Mouse (Mus musculus) embryo, embryonic 10 days (tissue): ENCODE measurements around the gene Psmb3.
A peak's percentile ranks its signal among the peaks of the same experiment; 100 is the strongest.

Experiments used
- DNase-seq: peaks from one replicate; pipeline ENCODE4 v3.0.0-alpha.2; 2015; ENCODE audit warnings: low spot score

Psmb3 gene

DNA sequence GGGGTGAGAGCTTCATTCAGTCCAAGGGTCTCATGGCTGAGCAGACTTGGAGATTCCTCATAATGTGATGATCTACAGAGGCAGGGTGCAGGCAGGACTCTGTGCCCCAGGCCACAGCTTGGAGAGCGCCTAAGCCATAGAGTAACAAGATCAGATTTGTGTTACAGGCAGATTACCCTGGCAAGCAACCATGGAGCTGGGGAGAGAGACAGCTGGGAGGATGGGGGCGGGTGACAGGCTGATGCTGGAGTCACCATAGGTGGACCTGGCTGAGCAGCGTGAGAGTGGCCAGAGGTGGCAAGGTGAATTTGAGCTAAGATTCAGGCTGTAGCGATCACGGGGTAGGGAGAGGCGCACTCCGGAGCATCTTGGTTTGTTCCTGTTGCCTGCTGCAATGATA is 35.0 kb upstream of the Psmb3 start:
- DNase-seq: no peak

DNA sequence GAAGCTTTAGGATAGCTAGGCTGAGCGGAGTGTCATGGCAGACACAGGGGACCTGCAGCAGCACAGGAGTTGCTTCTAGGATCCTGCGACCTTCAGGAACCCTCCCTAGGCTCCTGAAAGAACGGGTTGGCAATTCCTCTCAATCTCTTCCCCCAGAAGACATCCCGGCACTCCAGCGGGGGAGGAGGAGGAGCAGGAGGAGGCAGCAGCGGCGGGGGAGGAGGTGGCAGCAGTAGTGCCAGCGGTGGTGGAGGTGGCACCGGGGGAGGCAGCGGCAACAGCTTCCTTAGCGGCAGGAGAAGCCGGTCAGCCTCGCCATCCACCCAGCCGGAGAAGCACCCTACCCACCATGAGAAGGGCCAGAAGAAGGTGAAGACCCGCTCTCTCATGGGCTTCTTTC is 33.9 kb upstream of the Psmb3 start:
- no peak for DNase-seq

DNA sequence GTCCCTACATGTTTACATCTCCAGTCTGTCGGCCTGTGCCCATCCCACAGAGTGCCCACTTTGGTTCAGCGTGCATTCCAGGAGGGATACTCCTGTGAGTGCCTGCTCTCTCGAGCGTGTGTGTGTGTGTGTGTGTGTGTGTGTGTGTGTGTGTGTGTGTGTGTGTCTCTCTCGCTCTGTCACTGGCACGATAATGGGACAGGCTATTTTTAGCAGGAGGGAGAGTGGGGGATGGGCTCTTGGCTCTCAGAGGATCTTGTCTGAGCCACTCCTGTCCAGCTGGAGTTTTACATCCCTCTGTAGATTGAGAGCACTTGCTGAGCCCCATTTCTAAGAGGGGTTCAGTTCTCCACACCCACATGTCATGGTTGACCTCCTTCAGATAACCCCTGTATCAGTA is 33.4 kb upstream of the Psmb3 start:
- no peak for DNase-seq

DNA sequence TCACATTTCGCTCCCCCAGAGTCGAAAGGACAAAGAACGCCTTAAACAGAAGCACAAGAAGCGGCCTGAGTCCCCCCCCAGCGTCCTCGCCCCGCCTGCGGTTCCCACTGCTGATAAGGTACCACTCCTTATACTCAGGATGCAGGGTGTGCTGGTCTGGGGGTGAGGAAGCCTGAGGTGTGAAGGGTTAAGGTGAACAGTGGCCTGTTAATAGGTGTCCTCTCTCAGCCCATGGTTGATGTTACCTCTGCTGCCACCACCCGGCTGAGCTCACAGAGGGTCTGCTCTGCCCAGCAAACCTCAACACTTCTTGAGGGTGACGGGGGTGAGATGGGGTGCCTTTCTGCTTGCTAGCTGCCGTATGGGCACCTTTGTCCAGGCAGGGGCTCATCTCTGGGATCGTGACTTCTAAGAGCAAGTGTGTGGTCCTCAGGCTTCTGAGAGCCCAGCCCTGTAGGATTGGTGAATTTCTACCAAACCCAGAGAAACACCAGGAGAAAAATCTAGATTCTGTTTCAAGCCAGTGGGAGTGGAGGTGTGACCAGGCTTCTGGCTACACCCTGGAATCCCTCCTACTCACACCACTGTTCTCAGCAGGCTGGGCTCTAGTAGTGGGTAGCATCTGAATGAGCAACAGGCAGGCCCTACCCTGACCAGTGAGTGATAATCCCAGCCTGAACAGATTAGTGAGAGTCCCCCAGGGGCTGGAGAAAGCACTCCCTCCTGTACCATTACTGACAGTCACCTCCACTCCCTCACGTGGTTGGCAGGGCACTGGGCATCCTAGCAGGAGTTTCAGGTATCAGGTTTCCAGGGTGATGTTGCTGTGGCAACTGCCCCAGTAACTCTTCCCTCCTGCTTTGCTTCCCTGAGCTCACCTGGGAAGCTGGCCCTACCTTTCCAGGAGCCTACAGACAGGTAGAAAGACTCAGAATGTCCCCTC is 32.7 kb upstream of the Psmb3 start:
- DNase-seq: no peak

DNA sequence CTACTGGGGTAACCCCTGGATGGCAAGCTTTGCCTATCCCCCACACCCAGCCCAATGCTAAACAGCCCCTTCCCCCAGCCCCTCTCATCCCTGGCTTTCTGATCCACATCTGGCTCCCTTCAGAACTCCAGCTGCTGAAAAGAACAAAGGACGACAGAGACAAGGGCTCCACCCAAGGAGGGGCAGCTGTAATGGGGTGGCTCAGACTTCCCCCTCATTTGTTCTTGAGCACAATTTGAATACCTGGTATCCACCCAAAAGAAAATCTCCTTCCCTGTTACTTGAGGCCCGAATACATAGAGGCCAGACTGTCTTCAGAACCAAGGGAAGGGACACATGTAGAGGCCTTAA is 32.0 kb upstream of the Psmb3 start:
- DNase-seq: no peak

DNA sequence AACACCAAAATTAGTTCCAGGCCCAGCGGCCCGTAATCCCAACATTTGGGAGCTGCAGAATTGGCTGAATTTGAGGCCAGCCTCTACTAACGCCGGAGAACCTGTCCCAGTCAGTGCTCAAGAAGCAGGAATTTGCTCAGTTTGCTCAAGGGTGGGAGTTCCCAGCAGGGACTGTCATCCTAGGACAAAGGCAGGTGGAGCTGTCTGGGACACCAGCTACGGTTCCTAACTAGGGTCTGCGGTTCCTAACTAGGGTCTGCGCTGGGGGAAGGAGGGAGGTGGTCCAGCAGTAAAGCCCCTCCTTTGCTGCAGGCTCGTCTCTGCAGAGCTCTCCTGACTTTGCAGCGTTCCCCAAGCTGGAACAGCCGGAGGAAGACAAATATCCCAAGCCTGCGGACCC is 30.1 kb upstream of the Psmb3 start:
- DNase-seq: no peak

DNA sequence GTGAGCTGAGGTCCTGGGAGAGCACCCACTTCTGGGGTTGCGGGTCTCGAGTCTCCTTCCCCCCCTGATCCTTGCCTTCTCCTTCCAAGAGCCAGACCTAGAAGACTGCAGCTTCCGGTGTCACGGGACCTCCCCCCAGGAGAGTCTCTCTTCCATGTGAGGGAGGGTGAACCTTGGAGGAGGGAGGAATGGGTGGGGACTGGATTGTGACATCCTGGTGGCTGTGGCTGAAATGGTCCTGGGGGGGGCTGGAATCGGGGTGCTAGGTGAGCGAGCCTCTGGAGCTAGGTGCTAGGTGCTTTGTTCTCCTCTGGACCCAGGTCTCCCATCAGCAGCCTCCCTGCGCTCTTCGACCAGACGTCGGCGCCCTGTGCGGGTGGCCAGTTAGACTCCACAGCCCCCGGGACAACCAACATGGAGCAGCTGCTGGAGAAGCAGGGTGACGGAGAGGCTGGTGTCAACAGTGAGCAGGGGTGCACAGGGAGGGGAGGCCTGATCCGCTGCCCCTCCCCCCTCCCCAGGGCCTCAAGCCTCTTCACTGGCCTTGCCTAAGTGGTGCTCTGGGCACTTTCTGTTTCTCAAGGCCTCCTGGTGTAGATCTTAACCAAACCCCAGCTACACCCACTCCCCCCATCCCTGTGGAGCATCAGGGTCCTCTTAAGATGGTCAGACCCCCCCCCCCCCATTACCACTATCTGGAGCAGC is 27.0 kb upstream of the Psmb3 start:
- DNase-seq: no peak

DNA sequence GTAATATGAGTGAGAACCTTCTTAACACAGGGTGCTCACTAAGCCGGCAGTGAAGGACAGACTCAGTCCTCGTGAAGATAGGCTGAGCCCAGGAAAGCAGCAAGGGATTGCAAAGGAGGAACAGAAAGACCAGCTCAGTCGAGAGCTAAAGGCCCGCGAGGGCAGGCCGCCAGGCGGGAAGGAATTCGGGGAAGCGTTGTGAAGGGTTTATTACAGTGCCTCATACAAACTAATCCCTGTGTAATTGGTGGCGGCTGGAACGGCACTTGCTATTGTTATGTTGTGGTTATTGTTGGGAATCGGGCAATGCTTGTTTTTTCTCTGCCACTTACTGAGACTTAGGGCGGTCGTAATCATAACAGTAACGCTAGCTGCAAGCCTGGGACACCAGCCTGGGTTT is 25.8 kb upstream of the Psmb3 start:
- DNase-seq: no peak

DNA sequence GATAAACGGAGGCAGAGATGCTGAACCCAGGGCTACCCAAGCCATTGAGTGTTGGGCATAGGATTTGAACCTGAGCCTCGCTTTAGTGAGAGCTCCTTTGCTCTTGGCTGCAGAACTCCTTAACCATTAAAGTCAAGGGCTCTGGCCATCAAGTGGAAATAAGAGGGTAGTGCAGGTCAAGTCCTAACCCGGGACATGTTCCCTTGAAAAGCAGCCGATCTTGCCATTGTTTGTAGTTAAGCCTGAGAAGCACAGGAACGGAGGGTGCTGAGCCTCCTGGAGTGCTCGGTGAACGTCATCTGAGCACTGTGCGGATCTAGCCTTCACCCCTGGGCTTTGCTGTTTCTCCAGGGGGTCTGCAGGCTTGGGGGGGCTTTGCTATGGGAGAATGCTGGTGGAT is 25.4 kb upstream of the Psmb3 start:
- DNase-seq: peak; percentile 63

DNA sequence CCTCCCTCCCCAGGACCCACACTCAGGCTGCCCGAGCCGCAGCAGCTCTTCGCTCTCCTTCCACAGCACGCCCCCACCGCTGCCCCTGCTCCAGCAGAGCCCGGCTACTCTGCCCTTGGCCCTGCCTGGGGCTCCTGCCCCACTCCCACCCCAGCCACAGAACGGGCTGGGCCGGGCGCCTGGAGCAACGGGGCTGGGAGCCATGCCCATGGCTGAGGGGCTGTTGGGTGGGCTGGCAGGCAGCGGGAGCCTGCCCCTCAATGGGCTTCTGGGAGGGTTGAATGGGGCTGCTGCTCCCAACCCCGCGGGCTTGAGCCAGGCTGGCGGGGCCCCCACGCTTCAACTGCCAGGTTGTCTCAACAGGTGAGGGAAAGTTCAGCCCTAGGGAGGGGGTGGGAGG is 24.9 kb upstream of the Psmb3 start:
- DNase-seq: no peak

DNA sequence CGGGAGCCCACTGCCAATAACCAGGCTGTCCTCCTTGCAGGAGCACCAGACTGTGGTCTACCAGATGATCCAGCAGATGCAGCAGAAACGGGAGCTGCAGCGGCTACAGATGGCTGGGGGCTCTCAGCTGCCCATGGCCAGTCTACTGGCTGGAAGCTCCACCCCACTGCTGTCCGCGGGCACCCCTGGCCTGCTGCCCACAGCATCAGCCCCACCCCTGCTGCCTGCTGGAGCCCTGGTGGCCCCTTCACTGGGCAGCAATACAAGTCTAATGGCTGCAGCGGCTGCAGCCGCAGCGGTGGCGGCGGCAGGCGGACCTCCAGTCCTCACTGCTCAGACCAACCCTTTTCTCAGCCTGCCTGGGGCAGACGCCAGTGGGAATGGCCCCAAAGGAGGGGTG is 22.8 kb upstream of the Psmb3 start:
- DNase-seq: no peak

DNA sequence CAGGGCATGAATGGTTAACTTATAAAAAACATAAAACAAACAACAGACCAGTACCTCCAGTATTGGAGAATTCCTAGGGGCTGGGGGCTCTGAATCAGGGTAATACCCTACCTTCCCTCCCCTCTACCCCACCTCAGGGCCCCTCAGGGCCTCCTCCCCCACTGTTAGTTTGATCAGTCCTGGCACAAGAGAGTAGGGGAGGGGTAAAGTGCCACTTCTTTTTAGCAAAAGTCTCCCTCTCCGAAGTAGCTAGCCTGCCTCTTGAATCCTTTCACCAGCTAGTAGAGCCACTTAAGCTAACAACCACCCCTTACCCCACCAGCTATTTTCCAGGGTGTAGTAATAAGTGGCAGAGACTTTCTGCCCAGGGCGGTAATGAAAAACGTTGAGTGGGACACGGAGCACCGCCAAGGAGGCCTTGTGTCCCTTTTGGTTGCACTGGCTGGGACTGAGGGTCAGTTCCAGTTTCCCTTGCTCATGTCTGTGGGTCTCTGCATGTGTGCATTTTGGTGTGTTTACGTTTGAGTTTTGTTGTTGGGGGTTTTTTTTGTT is 20.6 kb upstream of the Psmb3 start:
- no peak for DNase-seq

DNA sequence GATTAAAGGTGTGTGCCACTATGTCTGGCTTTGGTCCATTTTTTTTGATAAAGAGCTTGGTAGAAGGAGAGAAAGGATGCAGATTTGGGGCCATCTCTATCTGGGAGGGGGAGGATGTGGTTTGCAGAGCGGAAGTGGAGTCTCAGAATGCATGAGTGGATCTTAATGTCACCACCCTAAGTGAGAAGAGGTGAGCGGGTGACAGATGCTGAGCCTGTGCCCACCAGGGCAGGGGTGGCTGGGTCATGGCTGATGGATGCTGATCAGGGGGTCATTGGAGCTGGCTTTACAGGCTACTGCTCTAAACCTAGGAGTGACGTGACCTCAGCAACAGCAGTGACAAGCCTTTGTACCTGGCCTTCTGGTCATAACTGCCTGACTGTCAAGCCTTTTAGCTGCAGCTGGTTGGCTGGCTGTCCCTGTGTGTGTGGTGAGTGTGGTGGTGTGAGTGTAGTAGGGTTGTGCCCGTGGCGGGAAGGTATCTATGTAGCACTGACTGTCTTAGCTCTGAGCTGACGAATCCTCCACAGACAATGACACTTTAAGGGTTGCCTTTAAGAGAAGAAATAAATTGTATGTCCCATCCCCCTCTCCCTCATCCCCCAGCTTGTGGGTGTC is 19.0 kb upstream of the Psmb3 start:
- no peak for DNase-seq

DNA sequence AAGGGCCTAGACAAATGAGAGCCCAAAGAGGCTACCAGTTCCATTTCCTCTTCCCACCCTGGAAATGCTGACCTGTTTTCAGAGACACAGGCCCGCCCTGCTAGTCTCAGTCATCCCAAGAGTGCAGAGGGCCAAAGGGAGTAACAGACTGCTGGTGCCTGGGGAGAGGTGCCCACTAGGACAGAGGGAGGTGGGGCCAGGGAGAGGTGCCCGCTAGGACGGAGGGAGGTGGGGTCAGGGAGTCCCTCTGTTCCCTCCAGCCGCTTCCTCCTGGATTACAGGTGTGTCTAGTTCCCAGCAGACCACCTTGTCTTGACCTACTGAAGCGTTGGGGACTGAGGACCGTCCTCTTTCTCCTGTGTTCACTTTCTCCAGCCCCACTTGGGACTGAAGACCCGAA is 18.4 kb upstream of the Psmb3 start:
- no peak for DNase-seq

DNA sequence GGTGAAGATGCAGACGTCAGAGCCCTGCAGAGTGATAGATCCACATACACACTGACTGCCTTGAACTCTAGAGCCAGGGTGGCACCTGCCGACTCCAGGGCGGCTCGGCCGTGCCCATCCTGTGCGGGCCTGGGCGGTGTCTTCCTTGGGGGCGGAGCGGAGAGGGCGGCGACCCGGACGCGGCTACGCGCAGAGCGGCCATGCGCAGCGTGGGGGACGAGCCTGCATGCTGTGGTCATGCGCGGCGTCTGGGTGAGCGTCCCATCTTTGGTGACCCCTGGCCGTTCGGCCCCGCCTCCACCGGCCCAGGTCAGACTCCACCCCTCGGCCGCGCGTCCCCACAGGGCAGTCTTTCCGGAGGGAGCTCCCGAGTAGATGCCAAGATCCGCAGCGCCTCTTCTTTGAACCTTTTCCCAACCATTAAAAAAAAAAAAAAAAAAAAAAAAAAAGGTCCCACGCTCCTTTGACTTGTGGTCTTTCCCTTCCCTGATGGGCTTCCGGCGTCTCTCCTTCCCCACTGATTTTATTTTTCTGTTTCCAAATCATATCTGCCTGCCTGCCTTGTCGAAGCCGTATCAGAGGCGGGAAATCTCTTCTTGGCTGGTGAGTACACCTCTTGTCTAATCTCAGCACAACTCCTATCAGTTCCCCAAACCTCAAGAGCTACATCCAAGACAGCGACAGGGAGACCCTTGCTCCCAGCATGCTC is 17.4 kb upstream of the Psmb3 start, which contains the start of gene Cisd3:
Gene Cisd3 (plus strand): TSS at position 214 of the 709 bp plus-strand sequence.
- peak; percentile 95 for DNase-seq

DNA sequence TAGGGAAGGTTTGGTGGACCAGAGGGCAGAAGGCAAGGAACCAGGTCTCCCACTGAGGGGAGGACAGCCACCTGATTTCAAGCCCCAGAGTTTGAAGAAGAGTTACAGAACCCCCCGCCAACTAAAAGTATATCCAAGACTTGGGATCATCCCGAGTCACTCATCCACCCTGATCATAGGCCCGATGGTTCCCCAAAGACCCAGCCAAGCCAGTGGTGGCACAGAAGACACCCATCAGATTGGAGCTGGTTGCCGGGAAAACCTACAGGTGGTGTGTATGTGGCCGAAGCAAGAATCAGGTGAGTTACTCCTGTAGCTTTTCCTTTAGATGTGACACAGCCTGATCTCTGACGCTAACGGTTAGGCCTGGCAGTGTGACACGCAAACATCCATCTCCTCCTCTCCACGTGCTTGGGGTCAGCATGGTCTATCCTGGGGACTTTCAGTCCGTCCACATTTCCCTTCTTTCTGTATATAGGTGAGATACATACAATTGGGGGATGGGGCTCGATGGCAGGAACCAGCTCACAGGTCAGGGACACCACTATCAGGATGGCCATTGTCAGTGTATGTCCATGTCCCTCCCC is 16.8 kb upstream of the Psmb3 start:
- no peak for DNase-seq

DNA sequence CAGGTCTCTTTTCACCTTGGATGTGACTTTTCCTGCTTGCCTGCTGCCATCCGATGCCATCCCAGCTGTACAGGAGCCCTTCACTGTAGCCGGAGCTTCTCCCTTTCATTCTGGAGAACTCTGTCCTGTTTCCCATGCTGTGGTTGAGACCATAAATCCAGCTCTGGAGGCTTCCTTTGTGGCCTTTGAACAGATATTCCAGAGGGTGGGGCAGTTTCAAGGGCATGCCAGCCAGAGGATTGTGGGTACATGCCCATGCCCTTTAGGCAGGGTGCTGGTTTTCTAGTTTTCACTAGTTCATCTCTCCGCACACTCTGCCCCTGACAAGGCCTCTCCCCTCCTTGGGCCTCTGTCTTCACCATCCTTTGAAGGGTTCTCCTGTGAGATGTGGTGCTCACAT is 16.1 kb upstream of the Psmb3 start:
- DNase-seq: no peak

DNA sequence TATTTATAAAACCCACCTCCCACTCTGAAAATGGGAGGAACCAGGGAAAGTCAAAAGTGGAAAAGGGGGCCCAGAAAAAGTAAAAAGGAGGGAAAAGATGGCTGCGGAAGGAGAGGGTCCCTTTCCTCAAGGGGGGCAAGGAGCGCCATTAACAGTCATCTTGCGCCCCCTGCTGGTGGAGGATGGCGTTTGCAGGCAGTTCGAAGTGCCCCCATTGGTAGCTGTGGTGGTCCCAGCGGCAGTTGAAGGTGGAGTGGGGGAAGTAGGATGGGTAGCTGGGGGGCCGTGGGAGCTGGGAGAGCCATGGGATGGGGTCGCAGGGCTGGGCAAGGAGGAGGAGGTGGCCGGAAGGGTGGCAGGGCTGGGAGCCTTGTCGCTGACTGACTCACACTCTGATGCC is 13.3 kb upstream of the Psmb3 start:
- DNase-seq: peak; percentile 87

DNA sequence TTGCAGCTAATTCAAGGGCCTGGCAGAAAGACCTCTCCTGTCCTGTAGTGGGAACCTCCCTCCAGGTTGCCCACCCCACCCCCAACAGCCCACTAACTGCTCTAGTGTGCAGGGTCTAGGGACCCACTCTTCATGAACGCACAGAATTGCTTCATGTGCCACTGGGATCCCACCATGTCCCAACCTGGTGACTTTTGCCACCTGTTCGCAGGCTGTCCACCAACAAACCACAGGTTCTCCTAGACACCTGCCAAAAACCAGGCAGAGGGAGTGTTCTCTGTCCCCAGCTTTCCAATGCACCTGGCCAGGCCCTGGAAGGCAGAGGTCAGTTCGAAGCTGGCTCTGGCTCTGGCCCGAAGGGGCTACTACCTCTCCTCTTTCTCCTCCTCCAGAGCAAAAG is 8.8 kb upstream of the Psmb3 start:
- DNase-seq: no peak

DNA sequence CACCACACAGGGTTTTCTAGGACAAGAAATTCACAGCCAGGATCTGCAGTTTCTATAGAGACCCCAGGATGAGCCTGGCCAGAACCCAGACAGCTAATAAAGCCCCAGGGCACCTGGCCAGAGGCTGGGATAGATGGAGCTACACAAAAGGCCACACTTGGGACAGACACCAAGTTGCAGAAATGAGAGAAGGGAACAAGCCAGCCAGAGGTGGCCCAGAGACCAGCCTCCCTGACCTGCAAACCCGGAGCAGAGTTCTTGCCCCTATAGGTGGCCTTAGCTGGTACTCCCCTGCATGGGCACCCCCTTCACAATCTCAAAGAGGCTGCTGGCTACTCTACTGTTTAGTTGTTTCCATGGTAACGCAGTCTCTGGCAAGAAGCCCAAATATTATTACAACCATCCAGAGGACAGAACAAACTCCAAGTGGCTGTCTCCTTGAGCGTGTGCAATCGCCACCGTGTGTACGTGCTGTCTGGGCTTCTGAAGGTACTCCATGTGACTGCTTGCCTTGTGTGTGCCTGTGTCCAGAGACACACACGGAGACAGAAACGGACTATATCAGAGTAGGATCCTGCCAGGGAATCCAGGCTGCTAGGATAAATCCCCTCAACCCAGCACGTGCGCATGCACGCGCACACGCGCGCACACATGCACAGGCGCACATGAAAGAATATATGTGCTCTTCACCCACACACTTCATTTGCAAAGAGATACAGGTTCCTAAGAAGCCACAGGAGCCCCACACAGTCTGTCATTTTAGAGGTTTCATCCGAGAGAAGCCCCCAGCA is 8.1 kb upstream of the Psmb3 start:
- no peak for DNase-seq
